Mouse (Mus musculus): ENCODE results near the gene Tnrc18. TPM values are rescaled to one million over a fixed set of nuclear protein-coding genes. Genes with fewer than 3 reads are reported as not detected.

Tnrc18 gene
- polyA plus RNA-seq, 1 experiment, result 35.9 TPM

DNA sequence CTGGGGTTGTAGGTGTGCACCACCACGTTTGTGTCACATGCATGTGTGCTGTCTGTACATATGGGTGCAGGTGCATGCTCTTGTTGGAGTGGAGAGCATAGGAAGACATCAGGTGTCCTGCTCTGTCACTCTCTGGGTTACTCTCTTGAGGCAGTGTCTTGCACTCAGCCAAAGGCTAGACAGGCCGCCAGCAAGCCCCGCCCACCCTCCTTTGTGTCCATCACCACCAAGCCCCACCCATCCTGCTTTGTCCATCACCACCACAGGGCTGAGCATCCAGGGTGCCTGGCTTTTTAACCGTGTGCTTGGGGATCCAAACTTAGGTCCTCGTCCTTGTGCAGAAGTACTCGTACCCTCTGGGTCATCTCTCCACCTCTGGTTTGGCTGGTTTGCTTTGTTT lies 121.2 kb downstream of the Tnrc18 start:
- no peaks in the 10 kb centered on the region for H3K36me3 ChIP-seq (ENCODE audit: control insufficient read depth, insufficient read depth, low read length)
- no peak for TF ChIP-seq CTCF (IDR thresholded peaks at IDR 0.05; ENCODE audit: control insufficient read depth, insufficient read depth, insufficient replicate concordance, low read depth, low read length)

DNA sequence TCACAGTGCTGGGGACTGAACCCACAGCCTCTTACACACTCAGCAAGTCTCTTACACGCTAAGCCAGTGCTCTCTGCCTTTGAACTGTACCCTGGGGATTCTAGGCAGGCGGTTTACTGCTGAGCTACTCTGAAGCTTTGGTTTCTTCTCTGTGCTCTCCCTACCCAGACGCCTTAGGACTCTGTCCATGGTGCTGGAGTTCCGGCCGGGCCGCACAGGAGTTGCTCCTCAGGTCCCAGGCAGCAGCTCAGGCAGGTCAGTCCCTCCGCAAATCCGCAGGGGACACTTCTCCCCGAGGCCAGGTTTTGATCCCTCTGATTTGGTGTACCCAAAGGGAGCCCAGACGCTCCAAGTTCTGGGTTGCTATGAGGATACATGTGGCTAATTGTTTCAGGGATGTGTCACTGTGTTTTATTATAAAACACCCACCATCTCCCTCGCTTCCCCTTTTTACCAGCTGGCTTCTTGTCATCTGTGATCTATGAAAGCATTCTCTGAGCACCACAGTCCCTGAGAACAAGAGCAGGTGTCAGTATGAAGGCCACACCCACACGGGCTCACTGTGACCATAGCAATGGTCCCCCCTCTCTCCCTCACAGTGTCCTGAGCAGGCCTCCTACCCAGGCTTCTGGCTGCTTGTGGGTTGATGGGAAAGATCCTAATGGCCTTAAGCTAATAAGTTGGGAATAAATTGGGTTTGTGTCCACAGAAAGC lies 122.7 kb downstream of the Tnrc18 start:
- TF ChIP-seq POLR2A (IDR thresholded peaks at IDR 0.05; ENCODE audit: control insufficient read depth, low read depth, low read length), result no peak
- TF ChIP-seq CTCF (IDR thresholded peaks at IDR 0.05; ENCODE audit: control insufficient read depth, insufficient read depth, insufficient replicate concordance, low read depth, low read length), result no peak
- Histone ChIP-seq H3K4me1 (ENCODE audit: control insufficient read depth, insufficient read depth, low read length) (peaks cover 3% of the 10 kb centered on the region; the same call in 1 of the 2 replicates), H3K27ac (ENCODE audit: control insufficient read depth, insufficient read depth, low read depth, low read length) (no peak overlapping the region), H3K27me3 (ENCODE audit: control insufficient read depth, insufficient read depth, low read length) (no peaks in the 10 kb centered on the region), H3K36me3 (ENCODE audit: control insufficient read depth, insufficient read depth, low read length) (no peaks in the 10 kb centered on the region), H3K4me3 (ENCODE audit: control insufficient read depth, low read depth, low read length) (no peak overlapping the region)

More for the DNA sequence above, 121.2 kb downstream of the Tnrc18 start:
- Histone ChIP-seq H3K27me3 (ENCODE audit: control insufficient read depth, insufficient read depth, low read length) (no peaks in the 10 kb centered on the region), H3K4me1 (ENCODE audit: control insufficient read depth, insufficient read depth, low read length) (peaks cover 2% of the 10 kb centered on the region), H3K27ac (ENCODE audit: control insufficient read depth, insufficient read depth, low read depth, low read length) (no peak overlapping the region), H3K4me3 (ENCODE audit: control insufficient read depth, low read depth, low read length) (no peak overlapping the region; the same call in 1 of the 2 replicates)

DNA sequence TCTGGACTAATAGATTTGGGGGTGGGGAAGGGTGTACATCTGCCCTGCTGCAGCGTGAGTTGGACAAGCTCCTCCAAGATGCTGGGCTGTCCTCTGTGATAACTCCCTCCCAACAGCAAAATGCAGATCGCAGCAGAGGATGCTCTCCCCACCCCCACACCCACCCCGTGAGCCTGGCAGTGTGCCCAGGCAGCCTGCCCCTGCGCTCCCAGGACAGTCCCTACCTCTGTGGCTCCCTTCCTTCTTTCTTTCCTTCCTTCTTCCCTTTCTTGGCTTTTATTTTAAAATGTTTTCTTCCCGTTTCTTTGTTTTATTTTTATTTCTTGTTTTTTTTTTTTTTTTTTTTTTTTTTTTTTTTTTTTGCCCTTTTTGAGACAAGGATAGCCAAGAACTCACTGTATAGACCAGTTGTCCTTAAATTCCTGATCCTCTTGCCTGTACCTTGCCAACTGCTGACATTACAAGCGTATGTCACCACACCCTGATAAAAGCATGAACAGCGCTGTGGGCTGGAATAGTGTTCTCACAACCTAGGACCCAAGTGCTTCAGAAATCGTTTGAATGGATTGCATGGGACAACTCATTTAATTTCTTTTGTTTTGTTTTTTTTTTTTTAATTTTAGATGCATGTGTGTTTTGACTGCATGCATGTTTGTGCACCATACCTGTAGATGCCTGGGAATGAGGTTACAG lies 123.6 kb downstream of the Tnrc18 start:
- H3K4me1 ChIP-seq (ENCODE audit: control insufficient read depth, insufficient read depth, low read length), result peaks cover 3% of the 10 kb centered on the region; the same call in 1 of the 2 replicates
- H3K36me3 ChIP-seq (ENCODE audit: control insufficient read depth, insufficient read depth, low read length), result no peaks in the 10 kb centered on the region
- H3K27ac ChIP-seq (ENCODE audit: control insufficient read depth, insufficient read depth, low read depth, low read length), result no peak overlapping the region
- no peaks in the 10 kb centered on the region for H3K27me3 ChIP-seq (ENCODE audit: control insufficient read depth, insufficient read depth, low read length)
- no peak overlapping the region for H3K4me3 ChIP-seq (ENCODE audit: control insufficient read depth, low read depth, low read length)
- no peak for TF ChIP-seq CTCF (IDR thresholded peaks at IDR 0.05; ENCODE audit: control insufficient read depth, insufficient read depth, insufficient replicate concordance, low read depth, low read length)
- TF ChIP-seq POLR2A (IDR thresholded peaks at IDR 0.05; ENCODE audit: control insufficient read depth, low read depth, low read length), result no peak

DNA sequence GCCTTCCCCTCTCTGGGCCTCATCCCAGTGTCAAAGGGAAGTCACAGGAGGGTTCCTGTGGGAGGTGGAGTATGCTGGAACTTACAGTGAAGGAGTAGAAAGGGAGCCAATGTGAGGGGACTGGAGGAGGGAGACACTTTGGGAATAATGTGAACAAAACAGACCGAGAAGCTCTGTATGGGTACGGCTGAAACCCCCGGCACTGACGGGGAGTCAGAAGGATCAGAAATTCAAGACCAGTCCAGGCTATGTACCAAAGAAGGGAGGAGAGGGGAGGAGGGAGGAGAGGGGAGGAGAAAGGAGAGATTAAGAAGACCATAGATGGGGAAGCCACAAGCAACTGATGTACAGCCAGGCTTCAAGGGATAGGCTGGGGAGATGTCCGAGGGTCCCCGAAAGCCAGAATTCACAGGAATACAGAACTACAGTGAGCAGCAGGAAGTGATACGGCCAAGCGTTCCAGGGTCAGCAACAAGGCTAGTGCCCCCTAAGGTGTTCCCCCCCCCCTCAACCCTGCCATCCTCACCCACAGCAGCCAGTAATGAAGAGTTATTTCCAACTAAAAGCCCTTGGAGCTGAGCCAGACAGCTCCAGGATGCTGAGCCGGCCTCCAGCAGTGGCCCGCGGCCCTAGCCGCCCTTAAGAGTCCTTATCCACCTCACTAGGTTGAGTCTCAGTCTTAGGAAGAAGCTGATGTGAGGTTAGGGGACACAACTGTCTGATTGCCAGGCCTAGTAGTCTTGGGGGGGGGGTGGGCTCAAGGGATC lies 124.3 kb downstream of the Tnrc18 start:
- H3K27ac ChIP-seq (ENCODE audit: control insufficient read depth, insufficient read depth, low read depth, low read length), result no peak overlapping the region
- H3K4me3 ChIP-seq (ENCODE audit: control insufficient read depth, low read depth, low read length), result no peak overlapping the region
- peaks cover 3% of the 10 kb centered on the region; the same call in 1 of the 2 replicates for H3K4me1 ChIP-seq (ENCODE audit: control insufficient read depth, insufficient read depth, low read length)
- TF ChIP-seq CTCF (IDR thresholded peaks at IDR 0.05; ENCODE audit: control insufficient read depth, insufficient read depth, insufficient replicate concordance, low read depth, low read length) (no peak), POLR2A (IDR thresholded peaks at IDR 0.05; ENCODE audit: control insufficient read depth, low read depth, low read length) (no peak)
- no peaks in the 10 kb centered on the region for H3K27me3 ChIP-seq (ENCODE audit: control insufficient read depth, insufficient read depth, low read length)
- H3K36me3 ChIP-seq (ENCODE audit: control insufficient read depth, insufficient read depth, low read length), result no peaks in the 10 kb centered on the region

DNA sequence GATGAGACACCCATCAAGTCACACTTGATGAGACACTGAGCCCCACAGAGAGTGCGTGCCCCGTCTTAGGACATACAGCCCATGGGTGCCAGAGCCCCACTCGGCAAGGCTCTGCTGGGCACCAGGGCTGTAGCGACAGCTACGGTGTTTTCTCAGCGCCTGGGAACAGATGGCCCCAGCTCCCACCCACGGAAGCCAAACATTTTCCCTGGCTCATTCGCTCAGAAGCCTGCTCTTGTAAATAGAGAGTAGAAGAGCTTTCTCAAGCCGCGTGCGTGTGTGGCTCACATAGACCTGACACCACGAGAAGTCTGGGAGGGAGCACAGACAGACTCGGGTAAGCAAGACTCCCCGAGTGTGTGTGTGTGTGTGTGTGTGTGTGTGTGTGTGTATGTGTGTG lies 125.2 kb downstream of the Tnrc18 start, which contains the start of gene Slc29a4:
TSS of gene Slc29a4 (plus strand) at position 265 of the 400 bp plus-strand sequence.
- Histone ChIP-seq H3K4me1 (ENCODE audit: control insufficient read depth, insufficient read depth, low read length) (peaks cover 3% of the 10 kb centered on the region; the same call in 1 of the 2 replicates), H3K4me3 (ENCODE audit: control insufficient read depth, low read depth, low read length) (no peak within 1 kb of the TSS), H3K27me3 (ENCODE audit: control insufficient read depth, insufficient read depth, low read length) (no peaks in the 10 kb centered on the region), H3K27ac (ENCODE audit: control insufficient read depth, insufficient read depth, low read depth, low read length) (no peak within 1 kb of the TSS), H3K36me3 (ENCODE audit: control insufficient read depth, insufficient read depth, low read length) (no peaks in the 10 kb centered on the region)
- TF ChIP-seq POLR2A (IDR thresholded peaks at IDR 0.05; ENCODE audit: control insufficient read depth, low read depth, low read length) (no peak), CTCF (IDR thresholded peaks at IDR 0.05; ENCODE audit: control insufficient read depth, insufficient read depth, insufficient replicate concordance, low read depth, low read length) (no peak)

- Histone ChIP-seq H3K4me3 (ENCODE audit: control insufficient read depth, low read depth, low read length) (no peak overlapping the region), H3K27me3 (ENCODE audit: control insufficient read depth, insufficient read depth, low read length) (no peaks in the 10 kb centered on the region), H3K4me1 (ENCODE audit: control insufficient read depth, insufficient read depth, low read length) (peaks cover 3% of the 10 kb centered on the region; the same call in 1 of the 2 replicates), H3K27ac (ENCODE audit: control insufficient read depth, insufficient read depth, low read depth, low read length) (no peak overlapping the region), H3K36me3 (ENCODE audit: control insufficient read depth, insufficient read depth, low read length) (no peaks in the 10 kb centered on the region)
- TF ChIP-seq POLR2A (IDR thresholded peaks at IDR 0.05; ENCODE audit: control insufficient read depth, low read depth, low read length), result no peak
- TF ChIP-seq CTCF (IDR thresholded peaks at IDR 0.05; ENCODE audit: control insufficient read depth, insufficient read depth, insufficient replicate concordance, low read depth, low read length), result no peak
Observed at GRCm38 (mm10) chr5:142690343-142690742, 127.1 kb downstream of the Tnrc18 start.

DNA sequence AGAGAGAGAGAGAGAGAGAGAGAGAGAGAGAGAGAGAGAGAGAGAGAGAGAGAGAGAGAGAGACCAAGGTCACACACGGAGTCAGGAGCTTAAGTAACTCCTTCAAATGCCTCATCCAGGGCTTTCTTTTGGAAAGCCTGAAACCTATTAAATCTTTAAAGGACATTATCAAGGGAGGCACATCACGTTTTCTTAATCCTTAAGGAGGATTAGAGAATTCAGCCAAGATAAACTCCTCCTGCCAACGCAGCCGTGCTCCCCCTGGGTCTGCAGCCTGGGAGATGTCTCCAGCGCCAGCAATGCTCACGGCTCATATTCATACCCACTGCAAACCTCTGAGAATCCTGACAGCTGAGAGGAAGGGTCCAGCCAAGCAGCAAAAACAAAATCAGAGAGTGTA lies 128.6 kb downstream of the Tnrc18 start:
- Histone ChIP-seq H3K27ac (ENCODE audit: control insufficient read depth, insufficient read depth, low read depth, low read length) (no peak overlapping the region), H3K4me1 (ENCODE audit: control insufficient read depth, insufficient read depth, low read length) (peaks cover 3% of the 10 kb centered on the region; the same call in 1 of the 2 replicates), H3K36me3 (ENCODE audit: control insufficient read depth, insufficient read depth, low read length) (no peaks in the 10 kb centered on the region), H3K4me3 (ENCODE audit: control insufficient read depth, low read depth, low read length) (no peak overlapping the region), H3K27me3 (ENCODE audit: control insufficient read depth, insufficient read depth, low read length) (no peaks in the 10 kb centered on the region)
- TF ChIP-seq POLR2A (IDR thresholded peaks at IDR 0.05; ENCODE audit: control insufficient read depth, low read depth, low read length) (no peak), CTCF (IDR thresholded peaks at IDR 0.05; ENCODE audit: control insufficient read depth, insufficient read depth, insufficient replicate concordance, low read depth, low read length) (no peak)

Measured in testis, adult 2 months (tissue).